Mouse (Mus musculus) ES-CJ7 (cell line): ENCODE measurements around the gene Mtmr14.
A peak's percentile ranks its signal among the peaks of the same experiment; 100 is the strongest.

Source experiments
- DNase-seq: peaks from one replicate; pipeline ENCODE4 v3.0.0; 2011; ENCODE audit warnings: low read depth, low spot score

Mtmr14 gene

DNA sequence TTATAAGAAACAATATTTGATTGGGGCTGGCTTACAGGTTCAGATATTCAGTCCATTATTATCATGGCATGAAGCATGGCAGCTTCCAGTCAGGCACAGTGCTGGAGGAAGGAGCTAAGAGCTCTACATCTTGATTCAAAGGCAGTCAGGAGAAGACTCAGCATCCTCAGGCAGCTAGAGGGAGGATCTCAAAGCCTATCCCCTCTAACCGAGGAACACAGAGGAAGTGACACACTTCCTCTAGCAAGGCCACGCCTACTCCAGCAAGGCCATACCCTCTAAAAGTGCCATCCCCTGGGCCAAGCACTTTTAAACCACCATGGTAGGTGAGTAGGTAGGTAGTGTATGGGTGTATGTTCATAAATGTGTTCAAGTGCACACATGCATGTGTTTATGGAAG is 92.9 kb downstream of the Mtmr14 start:
- DNase-seq: peak; percentile 38
